Mouse (Mus musculus) limb, embryonic 13.5 days (tissue): ENCODE measurements around the gene P2rx7. TPM values are rescaled to one million over a fixed set of nuclear protein-coding genes. Genes with fewer than 3 reads are reported as not detected.

Experiments
- microRNA-seq: library from miRNA; unstranded; fragments of <30 nt; microRNA quantifications from one replicate; pipeline ENCODE4, GENCODE M21; 2016
- polyA plus RNA-seq: library from polyadenylated mRNA; unstranded; fragments of >200 nt; fragmentation: Nextera tagmentation; extraction: Ambion mirVana; gene quantifications from 2 replicates; pipeline ENCODE4 v1.2.1, GENCODE M21; 2015

The P2rx7 gene
- polyA plus RNA-seq, 1 experiment from 2014 or later = 1.2 TPM

Small RNA genes lying within 50 kb of the gene (microRNA-seq; reads per million reads assigned to microRNA genes)
- not detected for gene Mir8115

Other genes starting within 250 kb of the P2rx7 start
- 56.2 and 59.1 TPM in 2 replicates for gene Anapc7, start 222.2 kb upstream of the P2rx7 start, polyA plus RNA-seq
- gene Atp2a2, start 141.7 kb upstream of the P2rx7 start, polyA plus RNA-seq = 27.0 and 28.3 TPM in 2 replicates
- 48.7 and 50.7 TPM in 2 replicates for gene Ift81, start 29.4 kb upstream of the P2rx7 start, polyA plus RNA-seq
- 16.1 and 16.8 TPM in 2 replicates for gene P2rx4, start 63.6 kb downstream of the P2rx7 start, polyA plus RNA-seq
- gene Camkk2, start 135.5 kb downstream of the P2rx7 start, polyA plus RNA-seq = 36.4 and 38.0 TPM in 2 replicates
- 463 and 482 TPM in 2 replicates for gene Anapc5, start 177.4 kb downstream of the P2rx7 start, polyA plus RNA-seq
- 41.8 and 42.4 TPM in 2 replicates for gene Rnf34, start 206.1 kb downstream of the P2rx7 start, polyA plus RNA-seq